Mouse (Mus musculus): ENCODE data around the gene Cbx1.
"Not testable (repeated sequence)": the region's sequence is repeated elsewhere in the genome, so short reads cannot be mapped to it uniquely, and the experiment has no call there.

Cbx1 gene

GRCm38 (mm10) chr11:96775063-96775462, 13.9 kb upstream of the Cbx1 start:
- in situ Hi-C loops (cut with MboI, MseI): loop anchor here (5.0 kb wide), 1 partner anchor 87 kb away; no protein-coding TSS in a partner anchor

GRCm38 (mm10) chr11:96775665-96776064, 13.3 kb upstream of the Cbx1 start:
- in situ Hi-C loops (cut with MboI, MseI): loop anchor here (5.0 kb wide), 1 partner anchor 87 kb away; no protein-coding TSS in a partner anchor

GRCm38 (mm10) chr11:96776068-96776467, 12.9 kb upstream of the Cbx1 start:
- in situ Hi-C loops (cut with MboI, MseI): loop anchor here (5.0 kb wide), 1 partner anchor 86 kb away; no protein-coding TSS in a partner anchor

- in situ Hi-C loops (cut with MboI, MseI): loop anchor here (5.0 kb wide), 1 partner anchor 85 kb away; no protein-coding TSS in a partner anchor
Observed at GRCm38 (mm10) chr11:96776968-96777962, 11.7 kb upstream of the Cbx1 start, which contains the start of gene Snx11. TSS of gene Snx11 (minus strand) at chr11:96777559.

GRCm38 (mm10) chr11:96778061-96778627, 10.8 kb upstream of the Cbx1 start:
- in situ Hi-C loops (cut with MboI, MseI): loop anchor here (5.0 kb wide), 1 partner anchor 84 kb away; no protein-coding TSS in a partner anchor

GRCm38 (mm10) chr11:96780306-96780705, 8.6 kb upstream of the Cbx1 start:
- in situ Hi-C loops (cut with MboI, MseI): no loop called here

- in situ Hi-C loops (cut with MboI, MseI): no loop called here
Observed at GRCm38 (mm10) chr11:96781425-96781824, 7.5 kb upstream of the Cbx1 start.

GRCm38 (mm10) chr11:96784847-96785246, 4.1 kb upstream of the Cbx1 start:
- in situ Hi-C loops (cut with MboI, MseI): not testable (repeated sequence)

GRCm38 (mm10) chr11:96786731-96787450, 2.0 kb upstream of the Cbx1 start:
- in situ Hi-C loops (cut with MboI, MseI): no loop called here

- in situ Hi-C loops (cut with MboI, MseI): no loop called here
Observed at GRCm38 (mm10) chr11:96789990-96790389, 1.1 kb downstream of the Cbx1 start.

- in situ Hi-C loops (cut with MboI, MseI): no loop called here
Observed at GRCm38 (mm10) chr11:96790681-96791080, 1.8 kb downstream of the Cbx1 start.

- in situ Hi-C loops (cut with MboI, MseI): no loop called here
Observed at GRCm38 (mm10) chr11:96795491-96795890, 6.6 kb downstream of the Cbx1 start.

- in situ Hi-C loops (cut with MboI, MseI): no loop called here
Observed at GRCm38 (mm10) chr11:96796081-96796480, 7.2 kb downstream of the Cbx1 start.

- in situ Hi-C loops (cut with MboI, MseI): no loop called here
Observed at GRCm38 (mm10) chr11:96796586-96796985, 7.7 kb downstream of the Cbx1 start.

- in situ Hi-C loops (cut with MboI, MseI): no loop called here
Observed at GRCm38 (mm10) chr11:96799511-96799910, 10.6 kb downstream of the Cbx1 start.

GRCm38 (mm10) chr11:96805606-96806005, 16.7 kb downstream of the Cbx1 start:
- in situ Hi-C loops (cut with MboI, MseI): no loop called here

- in situ Hi-C loops (cut with MboI, MseI): no loop called here
Observed at GRCm38 (mm10) chr11:96808066-96808465, 19.1 kb downstream of the Cbx1 start.

GRCm38 (mm10) chr11:96809562-96810235, 20.8 kb downstream of the Cbx1 start:
- in situ Hi-C loops (cut with MboI, MseI): no loop called here

- in situ Hi-C loops (cut with MboI, MseI): not testable (repeated sequence)
Observed at GRCm38 (mm10) chr11:96811188-96811587, 22.3 kb downstream of the Cbx1 start.

- in situ Hi-C loops (cut with MboI, MseI): no loop called here
Observed at GRCm38 (mm10) chr11:96813455-96813854, 24.5 kb downstream of the Cbx1 start.

- in situ Hi-C loops (cut with MboI, MseI): no loop called here
Observed at GRCm38 (mm10) chr11:96813920-96814319, 25.0 kb downstream of the Cbx1 start.

Data from T-helper 2 cell (primary cell).